Mouse (Mus musculus): ENCODE data around the gene Dcaf11. TPM values are rescaled to one million over a fixed set of nuclear protein-coding genes. Genes with fewer than 3 reads are reported as not detected.

The Dcaf11 gene
- polyA plus RNA-seq, 1 experiment, result 25.6 TPM

GRCm38 (mm10) chr14:55598521-55599390, 39.0 kb downstream of the Dcaf11 start:
- TF ChIP-seq EP300 (IDR thresholded peaks at IDR 0.05; ENCODE audit: insufficient read depth, low read depth, low read length) (no peak), CTCF (IDR thresholded peaks at IDR 0.05; ENCODE audit: low read depth, low read length) (no peak), POLR2A (IDR thresholded peaks at IDR 0.05; ENCODE audit: insufficient read depth, low read length) (no peak)
- H3K36me3 ChIP-seq (ENCODE audit: control insufficient read depth, insufficient read depth, low read length, poor library complexity, severe bottlenecking), result peaks cover 48% of the 10 kb centered on the region
- no peak overlapping the region for H3K27ac ChIP-seq (ENCODE audit: insufficient read depth, low read length)
- no peaks in the 10 kb centered on the region for H3K4me1 ChIP-seq (ENCODE audit: control insufficient read depth, insufficient read depth, low read length)
- H3K4me3 ChIP-seq (ENCODE audit: low read depth, low read length), result no peak overlapping the region
- no peaks in the 10 kb centered on the region for H3K27me3 ChIP-seq (ENCODE audit: control insufficient read depth, insufficient read depth, low read length, poor library complexity, severe bottlenecking)
- H3K9ac ChIP-seq (ENCODE audit: low read depth, poor library complexity, severe bottlenecking), result no peak overlapping the region
- no peaks in the 10 kb centered on the region for H3K9me3 ChIP-seq (replicated peaks; ENCODE audit: control insufficient read depth, insufficient read depth, low read length, poor library complexity, severe bottlenecking)

DNA sequence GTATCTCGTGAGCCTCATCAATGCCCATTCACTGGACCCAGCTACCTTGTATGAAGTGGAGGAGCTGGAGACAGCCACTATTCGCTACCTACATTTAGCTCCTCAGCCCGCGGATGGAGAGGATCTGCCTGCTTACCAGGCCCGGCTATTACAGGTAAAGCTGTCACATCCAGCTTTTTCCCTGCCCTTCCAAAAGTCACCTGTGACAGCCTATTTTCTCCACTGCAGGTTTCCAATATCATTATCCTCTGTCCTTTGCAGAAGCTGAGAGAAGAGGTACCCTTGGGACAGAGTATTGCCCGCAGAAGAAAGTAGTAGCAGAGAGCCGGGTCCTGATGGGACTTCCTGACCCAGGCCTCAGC, 43.4 kb downstream of the Dcaf11 start, which contains the start of gene Irf9:
TSS of gene Irf9 (plus strand) at position 301 of the 362 bp plus-strand sequence.
- Histone ChIP-seq H3K9me3 (replicated peaks; ENCODE audit: control insufficient read depth, insufficient read depth, low read length, poor library complexity, severe bottlenecking) (no peaks in the 10 kb centered on the region), H3K9ac (ENCODE audit: low read depth, poor library complexity, severe bottlenecking) (peak within 1 kb of the TSS; percentile 24; the same call in 1 of the 2 replicates), H3K4me3 (ENCODE audit: low read depth, low read length) (peak within 1 kb of the TSS; percentile 46), H3K27me3 (ENCODE audit: control insufficient read depth, insufficient read depth, low read length, poor library complexity, severe bottlenecking) (no peaks in the 10 kb centered on the region), H3K27ac (ENCODE audit: insufficient read depth, low read length) (peak within 1 kb of the TSS; percentile 88), H3K36me3 (ENCODE audit: control insufficient read depth, insufficient read depth, low read length, poor library complexity, severe bottlenecking) (peaks cover 31% of the 10 kb centered on the region), H3K4me1 (ENCODE audit: control insufficient read depth, insufficient read depth, low read length) (peaks cover 4% of the 10 kb centered on the region)
- no peak for TF ChIP-seq EP300 (IDR thresholded peaks at IDR 0.05; ENCODE audit: insufficient read depth, low read depth, low read length)
- no peak for TF ChIP-seq CTCF (IDR thresholded peaks at IDR 0.05; ENCODE audit: low read depth, low read length)
- no peak for TF ChIP-seq POLR2A (IDR thresholded peaks at IDR 0.05; ENCODE audit: insufficient read depth, low read length)

GRCm38 (mm10) chr14:55603633-55604576, 44.1 kb downstream of the Dcaf11 start:
- TF ChIP-seq CTCF (IDR thresholded peaks at IDR 0.05; ENCODE audit: low read depth, low read length), result peak; percentile 86
- peak; percentile 86 for TF ChIP-seq EP300 (IDR thresholded peaks at IDR 0.05; ENCODE audit: insufficient read depth, low read depth, low read length)
- TF ChIP-seq POLR2A (IDR thresholded peaks at IDR 0.05; ENCODE audit: insufficient read depth, low read length), result peak; percentile 9
- Histone ChIP-seq H3K4me3 (ENCODE audit: low read depth, low read length) (peak overlapping the region; percentile 46), H3K9me3 (replicated peaks; ENCODE audit: control insufficient read depth, insufficient read depth, low read length, poor library complexity, severe bottlenecking) (no peaks in the 10 kb centered on the region), H3K9ac (ENCODE audit: low read depth, poor library complexity, severe bottlenecking) (peak overlapping the region; percentile 24; the same call in 1 of the 2 replicates), H3K36me3 (ENCODE audit: control insufficient read depth, insufficient read depth, low read length, poor library complexity, severe bottlenecking) (peaks cover 35% of the 10 kb centered on the region), H3K4me1 (ENCODE audit: control insufficient read depth, insufficient read depth, low read length) (peaks cover 4% of the 10 kb centered on the region), H3K27ac (ENCODE audit: insufficient read depth, low read length) (peak overlapping the region; percentile 88), H3K27me3 (ENCODE audit: control insufficient read depth, insufficient read depth, low read length, poor library complexity, severe bottlenecking) (no peaks in the 10 kb centered on the region)

DNA sequence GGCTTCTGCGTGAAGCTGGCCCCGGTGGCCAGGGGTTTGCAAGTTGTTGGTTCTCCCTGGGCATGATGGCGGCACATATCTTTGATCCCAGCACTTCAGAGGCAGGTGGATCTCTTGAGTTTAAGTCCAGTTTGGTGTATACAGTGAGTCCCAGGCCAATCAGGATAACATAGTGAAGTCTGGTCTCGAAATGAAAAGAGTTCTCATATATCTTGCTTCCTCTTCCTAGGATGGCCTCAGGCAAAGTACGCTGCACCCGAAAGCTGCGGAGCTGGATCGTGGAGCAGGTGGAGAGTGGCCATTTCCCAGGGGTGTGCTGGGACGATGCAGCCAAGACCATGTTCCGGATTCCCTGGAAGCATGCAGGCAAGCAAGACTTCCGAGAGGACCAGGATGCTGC, 45.0 kb downstream of the Dcaf11 start:
- no peak overlapping the region; the same call in 1 of the 2 replicates for H3K9ac ChIP-seq (ENCODE audit: low read depth, poor library complexity, severe bottlenecking)
- peak overlapping the region; percentile 22 for H3K4me3 ChIP-seq (ENCODE audit: low read depth, low read length)
- no peaks in the 10 kb centered on the region for H3K27me3 ChIP-seq (ENCODE audit: control insufficient read depth, insufficient read depth, low read length, poor library complexity, severe bottlenecking)
- peaks cover 35% of the 10 kb centered on the region for H3K36me3 ChIP-seq (ENCODE audit: control insufficient read depth, insufficient read depth, low read length, poor library complexity, severe bottlenecking)
- TF ChIP-seq CTCF (IDR thresholded peaks at IDR 0.05; ENCODE audit: low read depth, low read length) (no peak), EP300 (IDR thresholded peaks at IDR 0.05; ENCODE audit: insufficient read depth, low read depth, low read length) (no peak), POLR2A (IDR thresholded peaks at IDR 0.05; ENCODE audit: insufficient read depth, low read length) (no peak)
- H3K9me3 ChIP-seq (replicated peaks; ENCODE audit: control insufficient read depth, insufficient read depth, low read length, poor library complexity, severe bottlenecking), result no peaks in the 10 kb centered on the region
- peak overlapping the region; percentile 88 for H3K27ac ChIP-seq (ENCODE audit: insufficient read depth, low read length)
- H3K4me1 ChIP-seq (ENCODE audit: control insufficient read depth, insufficient read depth, low read length), result peaks cover 4% of the 10 kb centered on the region

GRCm38 (mm10) chr14:55605743-55606459, 46.1 kb downstream of the Dcaf11 start:
- Histone ChIP-seq H3K9ac (ENCODE audit: low read depth, poor library complexity, severe bottlenecking) (peak overlapping the region; percentile 23), H3K4me1 (ENCODE audit: control insufficient read depth, insufficient read depth, low read length) (peaks cover 4% of the 10 kb centered on the region), H3K27ac (ENCODE audit: insufficient read depth, low read length) (peak overlapping the region; percentile 46; the same call in 1 of the 2 replicates), H3K9me3 (replicated peaks; ENCODE audit: control insufficient read depth, insufficient read depth, low read length, poor library complexity, severe bottlenecking) (no peaks in the 10 kb centered on the region), H3K36me3 (ENCODE audit: control insufficient read depth, insufficient read depth, low read length, poor library complexity, severe bottlenecking) (peaks cover 35% of the 10 kb centered on the region), H3K27me3 (ENCODE audit: control insufficient read depth, insufficient read depth, low read length, poor library complexity, severe bottlenecking) (no peaks in the 10 kb centered on the region), H3K4me3 (ENCODE audit: low read depth, low read length) (no peak overlapping the region)
- no peak for TF ChIP-seq EP300 (IDR thresholded peaks at IDR 0.05; ENCODE audit: insufficient read depth, low read depth, low read length)
- no peak for TF ChIP-seq CTCF (IDR thresholded peaks at IDR 0.05; ENCODE audit: low read depth, low read length)
- no peak for TF ChIP-seq POLR2A (IDR thresholded peaks at IDR 0.05; ENCODE audit: insufficient read depth, low read length)
